ENCODE assay signal across 8 mouse cellular contexts in the genomic region with DNA sequence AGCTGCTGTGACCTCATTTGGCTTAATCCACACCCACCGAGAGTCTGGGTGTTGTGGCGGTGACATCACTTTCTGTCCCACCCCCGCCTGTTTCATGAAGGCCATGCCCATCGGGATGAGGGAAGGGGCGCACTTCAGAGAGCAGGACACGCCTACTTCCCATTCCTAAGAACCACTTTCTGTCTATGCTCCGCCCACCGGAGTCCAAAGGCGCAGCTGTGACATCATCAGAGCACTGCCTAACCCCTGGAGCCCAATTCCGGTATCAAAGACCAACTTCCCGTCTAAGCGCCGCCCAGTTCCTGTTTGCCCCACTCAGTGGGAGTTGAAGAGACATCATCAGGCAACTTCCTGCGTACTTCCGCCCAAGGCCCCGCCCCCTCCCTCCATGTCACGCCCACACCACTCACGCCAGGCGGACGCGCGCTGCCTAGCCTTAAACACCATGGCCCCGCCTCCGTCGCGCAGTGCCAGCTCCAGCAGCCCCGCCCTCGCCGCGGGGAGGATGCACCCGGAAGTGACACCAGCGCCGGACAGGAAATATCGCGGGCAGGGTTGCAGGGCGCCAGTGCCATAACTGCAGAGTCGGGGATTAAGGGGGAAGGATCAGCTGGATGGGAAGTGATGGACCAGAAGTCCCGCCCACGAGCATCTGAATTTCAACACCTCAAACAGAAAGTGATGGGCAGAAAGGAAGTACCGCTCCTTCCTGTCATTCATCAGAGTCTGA. TPM values are rescaled to one million over a fixed set of nuclear protein-coding genes. Genes with fewer than 3 reads are reported as not detected.
A peak's percentile ranks its signal among the peaks of the same experiment; 100 is the strongest.
DNase-seq lines count a peak whose midpoint lies in the region; ATAC-seq lines count a peak whose summit lies in the region.

No protein-coding gene starts in this region.

- H3K4me3 ChIP-seq in intestine, embryonic 14.5 days (ENCODE audit: low read depth, low read length), result peak overlapping the region; percentile 64
- peak overlapping the region; percentile 71 for H3K4me3 ChIP-seq in liver, embryonic 12.5 days
- H3K4me3 ChIP-seq in neural tube, embryonic 12.5 days, result peak overlapping the region; percentile 61

- peak overlapping the region; percentile 94 for H3K27ac ChIP-seq in intestine, embryonic 14.5 days (ENCODE audit: low read depth)
- H3K27ac ChIP-seq in liver, embryonic 12.5 days, result peak overlapping the region; percentile 88
- peak overlapping the region; percentile 90 for H3K27ac ChIP-seq in neural tube, embryonic 12.5 days

- peaks cover 42% of the 10 kb centered on the region for H3K9me3 ChIP-seq in intestine, embryonic 14.5 days (ENCODE audit: control insufficient read depth, low read length)
- H3K9me3 ChIP-seq in liver, embryonic 12.5 days (replicated peaks), result peaks cover 52% of the 10 kb centered on the region
- peaks cover 49% of the 10 kb centered on the region for H3K9me3 ChIP-seq in neural tube, embryonic 12.5 days

- 0 out of 2 replicates have a peak overlapping the region, but pooled peaks have one; percentile 13 for H3K9ac ChIP-seq in intestine, embryonic 14.5 days (ENCODE audit: low read length)
- no peak overlapping the region for H3K9ac ChIP-seq in liver, embryonic 12.5 days
- H3K9ac ChIP-seq in neural tube, embryonic 12.5 days, result no peak overlapping the region

- no peaks in the 10 kb centered on the region for H3K36me3 ChIP-seq in intestine, embryonic 14.5 days (ENCODE audit: control insufficient read depth, insufficient read depth, low read length)
- peaks cover 42% of the 10 kb centered on the region for H3K36me3 ChIP-seq in liver, embryonic 12.5 days
- peaks cover 37% of the 10 kb centered on the region for H3K36me3 ChIP-seq in neural tube, embryonic 12.5 days

- 7% methylated on average over 40 of the region's 40 CpGs for WGBS in intestine, embryonic 14.5 days
- whole genome bisulfite sequencing in liver, embryonic 12.5 days (ENCODE audit: insufficient replicate concordance), result 5% methylated on average over 40 of the region's 40 CpGs
- WGBS in neural tube, embryonic 12.5 days, result 7% methylated on average over 40 of the region's 40 CpGs

- no peaks in the 10 kb centered on the region for H3K27me3 ChIP-seq in intestine, embryonic 14.5 days (replicated peaks; ENCODE audit: control insufficient read depth, insufficient read depth, low read length)
- H3K27me3 ChIP-seq in liver, embryonic 12.5 days (replicated peaks), result no peaks in the 10 kb centered on the region
- no peaks in the 10 kb centered on the region for H3K27me3 ChIP-seq in neural tube, embryonic 12.5 days (replicated peaks)

- DNase-seq in left cerebral cortex, adult 18-20 months (ENCODE audit: low spot score in 2 of 2), result peak; percentile 91 to 96
- DNase-seq in left cerebral cortex, adult 11 months (ENCODE audit: low spot score), result no peak
- peak; percentile 98 for DNase-seq in cerebellum, adult 9-11 months
- DNase-seq in frontal cortex, postnatal 10 days (ENCODE audit: low spot score in 2 of 2), result peak; percentile 94 to 95
- peak; percentile 95 for DNase-seq in intestine, embryonic 14.5 days (ENCODE audit: low spot score)
- peak; percentile 96 for DNase-seq in testis, postnatal 14 days (ENCODE audit: low spot score)

- ATAC-seq in intestine, embryonic 14.5 days (replicated peaks; ENCODE audit: low FRiP score, low TSS enrichment, low read depth), result peak; percentile 75
- peak; percentile 54 for ATAC-seq in liver, embryonic 12.5 days
- peak; percentile 52 for ATAC-seq in neural tube, embryonic 12.5 days (ENCODE audit: low FRiP score, low read depth)

- no peaks in the 10 kb centered on the region for H3K4me1 ChIP-seq in intestine, embryonic 14.5 days (replicated peaks; ENCODE audit: control insufficient read depth, insufficient read depth, low read length)
- H3K4me1 ChIP-seq in liver, embryonic 12.5 days, result peaks cover 17% of the 10 kb centered on the region
- H3K4me1 ChIP-seq in neural tube, embryonic 12.5 days, result no peaks in the 10 kb centered on the region

- peak overlapping the region; percentile 50 for H3K4me2 ChIP-seq in intestine, embryonic 14.5 days (ENCODE audit: low read length)
- H3K4me2 ChIP-seq in liver, embryonic 12.5 days, result peak overlapping the region; percentile 82
- H3K4me2 ChIP-seq in neural tube, embryonic 12.5 days (replicated peaks), result peak overlapping the region; percentile 55

RNA-seq across cellular contexts. Expression of a gene that starts 2.0 kb away (rescaled TPM):
- total RNA-seq in left cerebral cortex, adult 18-20 months (2021), result 10 to 100 TPM; 33.1 to 39.1 TPM
- polyA plus RNA-seq in intestine, embryonic 14.5 days (2014; fragmentation: Nextera tagmentation; extraction: Ambion mirVana), result 10.8 and 11.0 TPM in 2 replicates
- polyA plus RNA-seq in liver, embryonic 12.5 days (2016; fragmentation: Nextera tagmentation; extraction: Ambion mirVana), result 7.2 and 7.6 TPM in 2 replicates
- 9.0 and 9.5 TPM in 2 replicates for polyA plus RNA-seq in neural tube, embryonic 12.5 days (2016; fragmentation: Nextera tagmentation; extraction: Ambion mirVana)
